Mouse (Mus musculus): Measurements from ENCODE around the gene Itga6.

The Itga6 gene

GRCm38 (mm10) chr2:71764961-71765735 lies 19.7 kb downstream of the Itga6 start:
- DNase-seq (ENCODE audit: low spot score): no peak

GRCm38 (mm10) chr2:71766007-71766406 lies 20.6 kb downstream of the Itga6 start:
- DNase-seq (ENCODE audit: low spot score): no peak

GRCm38 (mm10) chr2:71767019-71767610 lies 21.7 kb downstream of the Itga6 start:
- no peak for DNase-seq (ENCODE audit: low spot score)

GRCm38 (mm10) chr2:71771762-71772161 lies 26.3 kb downstream of the Itga6 start:
- DNase-seq (ENCODE audit: low spot score): no peak

GRCm38 (mm10) chr2:71773714-71774113 lies 28.3 kb downstream of the Itga6 start:
- DNase-seq (ENCODE audit: low spot score): no peak

- DNase-seq (ENCODE audit: low spot score): no peak
Observed at GRCm38 (mm10) chr2:71774246-71774951, 29.0 kb downstream of the Itga6 start.

- DNase-seq (ENCODE audit: low spot score): no peak
Observed at GRCm38 (mm10) chr2:71775201-71775611, 29.8 kb downstream of the Itga6 start.

- DNase-seq (ENCODE audit: low spot score): no peak
Observed at GRCm38 (mm10) chr2:71779266-71779888, 34.0 kb downstream of the Itga6 start.

GRCm38 (mm10) chr2:71780016-71780415 lies 34.6 kb downstream of the Itga6 start:
- DNase-seq (ENCODE audit: low spot score): no peak

GRCm38 (mm10) chr2:71785260-71785659 lies 39.8 kb downstream of the Itga6 start:
- no peak for DNase-seq (ENCODE audit: low spot score)

GRCm38 (mm10) chr2:71786060-71786459 lies 40.6 kb downstream of the Itga6 start:
- DNase-seq (ENCODE audit: low spot score): peak; percentile 24

- DNase-seq (ENCODE audit: low spot score): peak; percentile 24
Observed at GRCm38 (mm10) chr2:71786591-71787155, 41.3 kb downstream of the Itga6 start.

GRCm38 (mm10) chr2:71787156-71787590 lies 41.8 kb downstream of the Itga6 start:
- DNase-seq (ENCODE audit: low spot score): peak; percentile 22

GRCm38 (mm10) chr2:71787591-71788460 lies 42.4 kb downstream of the Itga6 start:
- DNase-seq (ENCODE audit: low spot score): no peak

GRCm38 (mm10) chr2:71790752-71791151 lies 45.3 kb downstream of the Itga6 start:
- no peak for DNase-seq (ENCODE audit: low spot score)

GRCm38 (mm10) chr2:71791203-71791602 lies 45.8 kb downstream of the Itga6 start:
- DNase-seq (ENCODE audit: low spot score): no peak

GRCm38 (mm10) chr2:71794139-71794538 lies 48.7 kb downstream of the Itga6 start:
- DNase-seq (ENCODE audit: low spot score): no peak

- no peak for DNase-seq (ENCODE audit: low spot score)
Observed at GRCm38 (mm10) chr2:71796787-71797186, 51.4 kb downstream of the Itga6 start.

- no peak for DNase-seq (ENCODE audit: low spot score)
Observed at GRCm38 (mm10) chr2:71800798-71801197, 55.4 kb downstream of the Itga6 start.

GRCm38 (mm10) chr2:71801691-71802090 lies 56.3 kb downstream of the Itga6 start:
- DNase-seq (ENCODE audit: low spot score): no peak

- no peak for DNase-seq (ENCODE audit: low spot score)
Observed at GRCm38 (mm10) chr2:71802131-71802530, 56.7 kb downstream of the Itga6 start.
